Mouse (Mus musculus): ENCODE results near the gene Dnah7c. TPM values are rescaled to one million over a fixed set of nuclear protein-coding genes. Genes with fewer than 3 reads are reported as not detected.

The Dnah7c gene
- total RNA-seq (2023): not detected

DNA sequence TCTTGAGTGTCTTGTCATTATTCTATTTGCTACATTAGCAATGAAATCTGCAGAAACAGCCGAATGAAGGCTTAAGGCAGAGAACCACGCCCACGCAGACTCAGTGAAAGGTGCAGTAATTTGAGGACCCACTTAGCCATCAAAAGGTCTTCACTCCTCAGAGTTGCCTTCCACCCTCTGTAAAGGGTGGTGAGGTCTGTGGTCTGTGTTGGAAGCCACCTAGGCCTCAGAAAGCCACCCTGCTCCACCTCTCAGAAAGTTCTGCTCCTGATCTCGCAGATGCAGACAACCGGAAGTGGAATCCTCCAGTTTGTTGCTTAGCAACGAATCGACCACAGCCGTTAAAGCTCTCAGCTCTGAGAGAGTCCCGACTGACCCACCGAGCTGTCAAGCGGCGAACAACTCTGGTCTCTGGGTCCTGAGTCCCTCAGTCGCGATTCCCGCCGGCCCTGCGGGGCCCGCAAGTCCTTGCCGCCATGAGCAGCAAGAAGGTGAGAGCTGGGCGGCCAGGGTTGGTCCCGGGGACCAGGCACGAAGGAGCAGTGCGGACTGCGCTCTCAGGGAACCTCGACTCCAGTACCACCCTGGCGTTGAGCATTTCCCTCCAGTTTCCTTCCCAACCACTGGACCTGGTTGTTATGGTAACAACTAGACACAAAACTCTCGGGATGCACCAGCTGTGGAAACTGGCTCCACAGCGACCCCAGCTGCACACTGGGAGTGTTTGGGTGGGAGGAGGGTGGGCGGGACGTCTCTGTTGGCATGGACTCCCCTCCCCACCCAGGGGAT lies at the start of gene Dnah7c:
Gene Dnah7c (plus strand): TSS at position 456 of the 789 bp plus-strand sequence.

All from neutrophil, adult 83 days (primary cell).